Mouse (Mus musculus): ENCODE data around the gene Tlr6.

The Tlr6 gene

DNA sequence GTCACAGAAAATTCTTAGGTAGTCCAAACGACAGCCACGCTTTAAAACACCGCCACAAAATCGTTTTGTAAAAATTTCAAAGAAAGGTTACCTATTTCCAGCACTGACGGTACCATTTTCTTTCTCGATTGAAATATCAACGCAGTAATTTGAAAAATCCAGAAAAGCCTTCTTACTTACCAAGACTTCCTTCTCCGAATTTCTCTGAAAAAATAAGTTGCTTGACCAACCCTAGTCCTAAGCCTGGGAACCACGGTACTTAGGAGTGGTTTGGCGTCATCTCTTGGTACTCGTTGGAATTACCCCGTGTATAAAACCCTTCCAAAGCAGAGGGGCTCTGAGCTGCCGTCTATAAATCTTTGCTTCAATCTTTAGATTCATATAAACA is at the start of gene Tlr6:
Gene Tlr6, minus strand, starts transcription at position 255 of the 388 bp plus-strand sequence.
- DNase-seq (ENCODE audit: low spot score in 2 of 2) = peak in 1 of 2 experiments; percentile 18

DNA sequence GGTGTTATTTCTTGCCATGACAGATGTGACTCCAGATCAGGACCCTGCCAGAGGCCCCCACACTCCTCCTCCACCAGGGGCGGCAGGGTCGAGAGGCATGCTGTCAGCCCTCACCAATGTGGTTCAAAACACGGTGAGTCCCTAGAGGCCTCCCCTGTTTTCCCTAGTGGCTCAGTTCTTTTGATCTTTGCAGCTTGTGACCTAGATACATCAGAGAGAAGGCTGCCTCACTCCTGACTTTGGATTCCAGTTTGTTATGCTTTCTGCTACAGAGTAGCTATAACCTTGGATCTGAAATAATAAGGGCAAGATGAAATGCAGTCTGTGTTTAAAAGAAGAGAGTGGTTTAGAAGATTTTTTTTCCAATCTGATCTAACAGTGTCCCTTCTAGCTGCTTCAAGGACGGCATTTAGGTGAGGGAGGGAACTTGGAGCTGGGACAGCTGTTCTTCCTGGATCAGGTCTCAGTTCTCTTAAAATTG is 46.2 kb upstream of the Tlr6 start:
- DNase-seq (ENCODE audit: low spot score in 2 of 2) = peak in 1 of 2 experiments; percentile 19

DNA sequence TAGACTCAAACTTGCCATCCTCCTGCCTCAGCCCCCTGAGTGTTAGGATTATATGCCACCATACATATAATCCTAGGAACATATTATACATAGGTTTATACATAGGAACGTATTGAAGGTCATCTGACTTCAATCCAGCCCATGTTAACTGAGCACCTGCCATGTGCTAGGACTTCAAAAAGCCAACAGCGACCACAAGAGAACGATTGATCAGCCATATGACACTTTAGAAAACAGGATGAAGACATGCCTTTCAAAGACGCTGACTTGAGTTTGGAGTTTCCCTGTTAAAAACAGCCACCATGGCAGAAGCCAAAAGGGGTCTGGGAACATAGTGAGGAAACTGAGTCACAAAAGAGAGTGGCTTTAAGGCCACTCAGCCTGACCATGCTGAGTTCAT is 45.4 kb upstream of the Tlr6 start:
- DNase-seq (ENCODE audit: low spot score in 2 of 2) = no peak

DNA sequence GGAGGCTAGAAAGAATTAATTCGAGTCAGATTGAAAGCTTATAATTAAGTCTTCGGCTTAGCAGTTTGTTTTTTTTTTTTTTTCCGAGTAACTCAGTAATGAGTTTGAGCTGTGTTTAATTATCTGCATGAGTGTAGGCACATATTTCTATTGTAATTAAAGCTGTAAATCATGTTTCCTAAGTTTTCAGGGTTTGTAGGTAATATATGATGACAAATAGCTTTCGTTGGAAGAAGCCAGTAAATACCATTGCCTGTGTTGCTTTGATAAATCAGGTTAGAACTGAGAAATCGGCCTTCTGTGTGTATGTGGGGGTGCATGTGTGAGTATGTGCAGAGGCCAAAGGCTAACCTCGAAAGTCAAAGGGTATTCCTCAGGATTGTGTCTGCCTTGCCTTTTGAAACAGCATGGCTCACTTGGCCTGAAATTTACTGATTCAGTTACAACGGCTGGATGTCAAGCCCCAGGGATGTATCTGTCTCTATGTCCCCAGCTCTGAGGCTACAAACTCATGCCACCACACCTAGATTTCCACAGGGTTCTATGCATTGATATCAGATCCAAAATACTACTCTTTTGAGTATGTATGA is 44.1 kb upstream of the Tlr6 start:
- no peak for DNase-seq (ENCODE audit: low spot score in 2 of 2)

DNA sequence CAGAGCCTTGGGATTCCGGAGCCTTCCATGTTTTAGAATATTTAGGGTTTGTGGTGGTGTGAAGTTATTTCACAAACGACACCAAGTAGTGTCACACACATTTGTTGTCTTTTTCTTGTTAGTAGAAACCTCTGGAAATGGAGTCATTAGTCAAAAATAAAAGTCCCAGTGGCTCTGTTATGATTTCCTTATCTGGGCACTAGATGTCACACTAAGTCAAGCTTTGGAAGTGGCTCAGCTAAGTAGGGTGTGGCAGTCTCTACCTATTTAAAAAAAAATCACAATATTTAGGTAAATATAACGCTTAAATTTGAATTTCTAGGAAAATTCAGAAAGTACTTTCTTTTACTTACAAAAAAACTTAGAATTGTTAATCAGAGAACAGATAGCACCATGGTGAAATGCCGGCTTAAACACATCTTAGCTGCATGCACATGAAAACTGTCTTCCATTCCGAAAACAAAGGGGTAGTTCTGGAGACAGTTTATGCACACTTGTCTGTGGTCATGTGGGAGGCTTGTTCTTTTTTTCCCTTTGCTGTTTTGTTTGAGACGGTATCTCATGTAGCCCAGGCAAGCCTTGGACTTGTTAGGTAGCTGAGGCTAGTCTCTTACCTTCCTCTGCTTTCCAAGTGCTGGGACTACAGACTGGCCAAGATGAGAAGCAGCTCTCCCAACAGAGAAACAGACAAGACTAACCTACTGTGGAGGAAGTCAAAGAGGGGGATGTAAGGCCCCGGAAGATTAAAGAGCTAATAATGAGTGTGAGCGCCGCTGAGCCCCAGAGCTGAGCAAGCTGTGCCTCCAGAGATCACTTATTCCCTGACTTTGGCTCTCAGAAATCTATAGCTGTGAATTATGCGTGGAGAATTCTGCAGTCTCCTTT is 43.3 kb upstream of the Tlr6 start:
- DNase-seq (ENCODE audit: low spot score in 2 of 2) = no peak

DNA sequence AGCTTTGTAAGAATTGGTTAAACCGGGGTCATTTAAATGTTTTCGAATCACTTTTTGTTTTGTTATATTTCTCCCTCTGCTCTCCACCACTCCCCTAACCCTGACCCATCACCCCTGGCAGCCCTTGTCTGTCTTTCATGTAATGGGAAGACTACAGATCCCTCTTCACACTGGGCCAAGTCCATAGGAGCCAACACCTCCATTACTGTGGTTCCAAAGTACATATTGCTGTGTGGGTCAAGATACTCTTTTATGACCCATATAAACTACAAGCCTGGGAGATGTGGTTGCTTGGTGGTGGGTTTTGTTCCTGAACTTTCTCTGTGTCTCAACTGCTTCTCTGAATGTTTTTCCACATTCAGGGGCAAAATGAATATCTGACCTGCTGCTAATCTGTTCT is 35.5 kb upstream of the Tlr6 start:
- DNase-seq (ENCODE audit: low spot score in 2 of 2) = no peak

DNA sequence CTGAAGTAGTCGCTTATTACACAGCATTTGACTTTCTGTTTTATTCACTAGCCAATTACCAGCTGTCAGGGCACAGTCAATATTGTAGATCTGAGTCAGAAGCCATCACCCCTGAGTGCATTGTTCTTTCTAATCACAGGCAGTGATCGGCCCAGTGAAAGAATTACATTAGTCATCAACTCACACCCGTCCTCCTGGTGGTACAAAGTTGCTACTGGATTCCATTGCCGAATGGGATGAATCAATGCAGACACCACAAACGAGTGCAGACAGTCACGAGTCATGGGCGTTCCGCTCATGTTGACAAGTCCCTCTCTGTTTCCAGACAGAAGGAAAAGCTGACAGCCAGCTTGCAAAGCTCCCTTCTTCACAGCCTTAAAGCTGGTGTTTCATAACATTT is 32.6 kb upstream of the Tlr6 start:
- no peak for DNase-seq (ENCODE audit: low spot score in 2 of 2)

DNA sequence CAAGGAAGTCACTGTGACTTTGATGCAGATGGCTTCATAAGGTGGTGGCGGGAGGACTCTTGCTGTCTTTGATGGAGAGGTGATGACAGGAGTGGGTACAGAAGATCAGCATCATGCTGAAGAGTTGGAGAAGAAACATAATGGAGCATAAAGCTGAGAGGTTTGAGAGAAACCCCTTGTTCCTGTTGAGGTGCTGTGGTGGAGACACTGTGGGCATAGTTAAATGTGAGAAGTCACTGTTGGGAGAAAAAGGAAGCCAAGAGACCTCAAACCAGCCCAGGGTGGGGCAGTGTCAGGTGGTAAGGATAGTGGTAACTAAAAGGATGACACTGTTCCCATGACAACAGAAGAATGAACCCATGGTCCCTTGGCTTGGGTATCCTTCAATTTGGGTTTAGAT is 30.0 kb upstream of the Tlr6 start:
- DNase-seq (ENCODE audit: low spot score in 2 of 2) = no peak

DNA sequence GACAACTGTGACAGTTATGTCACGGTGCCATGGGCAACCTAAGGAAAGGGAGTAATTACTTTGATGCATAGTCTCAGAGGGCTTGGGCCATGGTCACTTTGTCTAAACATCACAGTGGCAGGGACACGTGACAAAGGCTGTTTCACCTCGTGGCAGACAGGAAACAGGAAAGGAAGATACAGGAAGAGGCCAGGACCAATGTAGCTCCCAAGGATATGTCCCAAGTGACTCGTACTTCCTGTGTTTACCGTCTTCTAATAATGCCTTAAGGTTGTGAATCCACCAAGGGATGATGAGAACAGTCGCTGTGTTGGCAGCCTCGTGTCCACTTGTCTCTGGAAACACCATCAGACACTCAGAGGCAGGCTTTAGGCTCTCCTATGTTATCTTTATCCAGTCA is 26.1 kb upstream of the Tlr6 start:
- DNase-seq (ENCODE audit: low spot score in 2 of 2) = no peak

DNA sequence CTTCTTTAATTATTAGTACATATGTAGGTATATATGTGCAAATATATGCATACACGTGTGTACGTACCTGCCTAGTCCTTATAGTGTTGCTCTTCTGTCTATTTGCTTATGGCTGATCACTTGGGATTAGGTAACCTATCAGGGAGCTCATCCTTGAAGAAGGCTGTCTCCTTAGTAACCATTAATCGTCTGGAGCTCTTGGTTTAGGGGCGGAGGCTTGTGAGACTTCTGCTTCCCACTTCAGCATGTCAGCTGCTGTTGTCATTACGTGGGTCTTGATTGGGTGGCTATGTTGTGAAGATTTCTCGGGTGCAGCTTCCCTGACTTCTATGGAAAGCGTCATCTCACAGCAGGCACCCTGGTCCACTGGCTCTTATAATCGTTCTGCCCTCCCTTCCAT is 17.2 kb upstream of the Tlr6 start:
- DNase-seq (ENCODE audit: low spot score in 2 of 2) = no peak

DNA sequence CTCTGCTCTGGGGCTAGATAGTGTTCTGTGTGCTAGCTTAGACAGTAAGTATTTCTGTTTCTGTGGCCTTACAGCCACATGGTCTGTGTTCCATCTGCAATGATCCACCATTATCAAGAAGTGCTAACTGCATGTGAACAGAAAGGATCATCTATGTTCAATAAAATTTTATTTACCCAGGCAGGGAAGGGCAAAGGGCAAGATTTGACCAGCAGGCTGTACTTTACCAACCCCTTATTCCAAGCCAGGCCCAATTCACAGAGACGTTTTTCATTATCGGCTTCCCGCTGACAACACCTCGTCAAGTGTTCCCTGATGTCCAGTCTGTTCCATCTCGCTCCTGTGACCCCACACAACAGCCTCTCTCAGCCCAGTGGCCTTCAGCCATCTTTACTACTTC is 15.2 kb upstream of the Tlr6 start:
- no peak for DNase-seq (ENCODE audit: low spot score in 2 of 2)

DNA sequence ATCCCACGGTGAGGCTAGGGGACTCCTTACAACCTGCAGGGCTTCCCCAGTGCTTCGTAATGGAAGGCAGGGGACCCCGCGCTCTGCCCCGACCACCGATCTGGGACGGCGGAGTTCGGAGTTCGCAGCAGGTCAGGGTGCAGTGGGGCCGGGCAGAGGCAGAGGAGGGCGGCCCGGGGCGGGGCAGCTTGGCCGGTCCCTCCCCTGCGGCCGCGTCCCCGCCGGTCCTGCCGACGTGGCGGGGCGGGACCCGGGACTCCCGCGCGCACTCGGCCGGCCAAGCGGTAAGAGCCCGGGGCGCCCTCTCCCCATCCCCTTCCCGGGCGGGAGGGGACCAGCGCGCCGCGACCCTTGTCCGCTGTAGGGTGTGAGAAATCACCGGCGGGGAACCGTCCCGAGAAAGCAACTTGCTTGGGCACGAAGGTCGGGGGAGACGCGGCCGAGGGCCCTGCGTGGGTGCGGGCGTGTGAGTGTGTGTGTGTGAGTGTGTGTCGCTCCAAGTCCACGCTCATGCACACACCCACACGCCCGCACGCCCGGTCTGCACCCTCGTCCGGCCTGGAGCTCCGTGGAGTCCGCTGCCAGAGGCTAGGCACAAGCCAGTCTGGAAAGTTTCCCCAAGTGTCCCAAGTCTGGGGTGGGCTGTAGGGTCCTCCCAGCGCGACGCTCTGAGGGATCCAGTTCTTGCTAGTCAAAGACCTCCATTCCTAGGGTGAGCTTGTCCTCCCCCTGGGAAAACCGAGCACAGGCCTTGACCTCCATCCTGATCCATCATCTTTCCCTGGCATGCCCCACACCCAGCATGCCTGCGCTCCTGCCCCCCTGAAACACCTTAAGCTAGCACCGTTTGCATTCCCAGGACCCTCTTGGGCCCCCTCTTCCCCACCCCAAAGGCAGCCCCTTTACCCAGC is 10.2 kb upstream of the Tlr6 start, which contains the start of gene Fam114a1:
Gene Fam114a1, plus strand, starts transcription at position 211 of the 911 bp plus-strand sequence.
- peak in 1 of 2 experiments; percentile 39 for DNase-seq (ENCODE audit: low spot score in 2 of 2)

DNA sequence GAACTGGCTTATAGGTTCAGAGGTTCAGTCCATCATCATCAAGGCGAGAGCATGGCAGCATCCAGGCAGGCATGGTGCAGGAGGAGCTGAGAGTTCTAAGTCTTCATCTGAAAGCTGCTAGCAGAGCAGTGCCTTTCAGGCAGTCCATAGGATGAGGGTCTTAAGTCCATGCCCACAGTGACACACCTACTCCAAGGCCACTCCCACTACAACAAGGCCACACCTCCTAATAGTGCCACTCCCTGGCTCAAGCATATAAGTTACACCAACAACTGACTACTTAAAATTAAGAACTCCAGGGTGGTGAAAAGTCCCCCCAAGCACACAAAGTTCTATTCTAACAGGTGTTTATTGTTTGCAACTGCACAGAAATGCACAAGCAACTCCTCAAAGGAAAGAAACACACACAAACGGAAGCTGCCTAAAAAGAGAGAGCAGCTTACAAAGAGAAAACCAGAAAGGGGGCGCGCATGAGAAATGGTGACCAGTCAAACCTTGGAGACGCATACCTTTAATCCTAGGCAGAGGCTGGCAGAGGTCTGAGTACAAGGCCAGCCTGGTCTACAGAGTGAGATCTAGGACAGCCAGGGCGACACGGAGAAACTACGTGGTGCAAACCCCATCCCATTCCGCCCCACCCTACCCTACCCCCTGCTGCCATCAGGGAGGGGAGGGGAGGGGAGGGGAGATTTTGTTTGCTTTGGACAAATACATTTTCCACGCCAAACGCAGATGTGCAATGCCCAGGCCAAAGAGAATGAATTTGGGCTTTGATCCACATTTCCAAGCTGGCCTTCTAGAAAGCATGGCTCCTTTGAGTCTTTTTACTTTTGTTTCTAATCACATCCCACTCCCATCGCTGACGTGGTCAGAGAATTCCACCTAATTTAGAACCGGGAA is 9.3 kb upstream of the Tlr6 start:
- DNase-seq (ENCODE audit: low spot score in 2 of 2) = no peak

DNA sequence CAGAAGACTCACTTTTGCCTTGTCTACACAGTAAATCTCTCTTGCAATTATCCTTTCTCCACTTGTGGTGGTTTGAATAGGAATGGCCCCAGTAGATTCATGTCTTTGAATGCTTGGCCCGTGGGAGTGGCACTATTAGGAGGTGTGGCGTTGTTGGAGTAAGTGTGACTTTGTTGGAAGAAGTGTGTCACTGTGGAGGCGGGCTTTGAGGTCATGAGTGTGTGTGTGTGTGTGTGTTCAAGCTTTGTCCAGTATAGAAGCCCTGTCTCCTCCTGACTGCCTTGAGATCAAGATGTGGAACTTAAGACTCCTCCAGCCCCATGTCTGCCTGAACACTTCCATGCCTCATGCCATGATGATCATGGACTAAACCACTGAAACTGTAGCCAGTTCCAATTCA is 3.8 kb upstream of the Tlr6 start:
- DNase-seq (ENCODE audit: low spot score in 2 of 2) = no peak

DNA sequence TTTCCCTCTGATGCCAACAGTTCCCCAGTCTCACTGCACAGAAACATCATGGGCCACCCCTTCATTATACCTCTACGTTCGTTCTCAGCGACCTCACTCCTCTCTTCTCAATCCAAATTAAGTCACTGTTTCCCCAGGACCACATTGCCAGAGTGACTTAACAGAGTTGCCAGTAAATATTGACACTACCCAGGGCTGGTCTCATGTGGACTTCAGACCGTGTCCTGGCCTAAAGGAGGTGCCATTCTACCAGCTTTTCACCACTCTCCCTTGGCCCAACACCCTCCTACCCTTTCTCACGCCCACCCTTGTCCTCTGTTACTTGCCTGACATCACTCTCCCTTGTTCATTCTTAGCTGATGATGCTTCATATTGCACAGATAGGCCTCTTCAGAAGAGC is 3.4 kb upstream of the Tlr6 start:
- no peak for DNase-seq (ENCODE audit: low spot score in 2 of 2)

DNA sequence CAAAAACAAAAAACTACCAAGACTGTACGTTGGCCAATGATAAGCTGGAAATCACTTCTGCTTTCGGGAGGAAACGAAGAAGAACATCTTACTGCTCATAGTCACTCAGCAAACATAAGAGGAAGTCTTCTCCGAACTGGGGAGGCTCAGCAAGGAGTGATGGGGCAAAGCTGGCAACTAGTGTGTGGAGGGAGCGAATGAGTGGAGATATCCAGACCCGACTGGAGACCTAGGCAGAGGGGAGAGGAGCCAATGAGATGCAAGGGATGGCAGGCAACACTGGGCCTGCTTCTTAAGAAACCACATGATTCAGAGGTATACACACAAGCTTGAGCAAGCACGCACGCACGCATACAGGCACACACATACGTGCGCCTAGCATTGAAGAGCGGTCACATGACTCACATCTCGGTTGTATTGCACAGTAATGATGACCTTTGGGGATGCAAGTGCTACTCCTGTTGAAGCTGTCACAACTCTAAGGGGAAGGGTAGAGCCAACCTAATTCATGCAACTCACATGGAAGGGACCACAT is 1.0 kb upstream of the Tlr6 start:
- DNase-seq (ENCODE audit: low spot score in 2 of 2) = no peak

DNA sequence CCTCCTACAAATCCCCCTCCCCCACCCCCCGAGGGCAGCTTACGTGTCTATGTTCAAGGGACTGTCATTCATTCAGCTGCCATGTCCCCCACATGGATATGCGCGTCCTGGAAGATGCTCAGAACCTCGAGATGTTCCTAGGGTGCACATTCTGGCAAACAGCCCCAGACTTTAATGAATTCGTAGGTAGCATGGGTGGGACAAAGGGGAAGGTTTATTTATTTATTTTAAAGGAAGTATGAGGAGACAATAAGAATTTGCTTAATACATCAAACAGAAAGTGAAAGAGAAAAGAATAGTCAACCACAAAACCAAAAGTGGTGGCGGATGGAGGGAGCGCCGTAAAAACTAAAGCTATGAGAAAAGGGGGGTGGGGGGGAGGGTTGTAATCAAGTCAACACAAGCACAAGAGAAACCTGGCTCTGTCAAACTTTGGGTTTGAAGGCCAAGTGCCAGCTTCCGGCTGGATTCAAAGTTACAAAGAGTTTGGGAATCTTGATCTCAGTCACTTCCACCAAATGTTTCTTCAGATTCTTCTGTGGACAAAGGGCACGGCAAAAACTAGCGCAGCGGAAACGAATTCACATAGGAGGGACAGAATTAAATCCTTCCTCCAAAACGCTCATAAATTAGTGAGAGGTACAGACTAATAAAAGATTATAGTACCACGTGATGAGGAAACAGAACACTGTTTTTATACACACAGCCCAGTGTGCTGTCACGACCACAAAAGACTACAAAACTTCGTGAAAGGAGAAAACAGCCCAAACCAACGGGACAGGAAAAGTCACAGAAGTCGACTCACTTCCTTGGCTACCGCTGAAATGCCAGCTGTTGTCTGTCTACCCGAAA is 680 bp downstream of the Tlr6 start:
- DNase-seq (ENCODE audit: low spot score in 2 of 2) = no peak

DNA sequence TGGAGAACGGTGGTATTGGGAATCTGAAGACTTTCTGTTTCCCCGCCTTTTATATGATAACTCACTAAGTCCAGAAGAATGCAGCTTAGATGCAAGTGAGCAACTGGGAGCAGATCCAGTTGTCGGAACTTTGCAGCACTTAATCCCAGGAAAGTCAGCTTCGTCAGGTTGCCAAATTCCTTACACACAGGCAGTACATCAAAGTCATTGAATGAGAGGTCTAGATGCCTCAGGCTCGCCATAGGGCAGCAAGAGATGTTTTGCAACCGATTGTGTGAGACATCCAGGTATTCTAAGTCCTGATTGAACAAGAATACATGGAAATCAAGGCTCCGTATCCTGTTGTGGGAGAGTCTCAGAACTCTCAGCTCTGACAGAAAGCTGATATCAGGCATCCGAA is 5.0 kb downstream of the Tlr6 start:
- DNase-seq (ENCODE audit: low spot score in 2 of 2) = no peak

DNA sequence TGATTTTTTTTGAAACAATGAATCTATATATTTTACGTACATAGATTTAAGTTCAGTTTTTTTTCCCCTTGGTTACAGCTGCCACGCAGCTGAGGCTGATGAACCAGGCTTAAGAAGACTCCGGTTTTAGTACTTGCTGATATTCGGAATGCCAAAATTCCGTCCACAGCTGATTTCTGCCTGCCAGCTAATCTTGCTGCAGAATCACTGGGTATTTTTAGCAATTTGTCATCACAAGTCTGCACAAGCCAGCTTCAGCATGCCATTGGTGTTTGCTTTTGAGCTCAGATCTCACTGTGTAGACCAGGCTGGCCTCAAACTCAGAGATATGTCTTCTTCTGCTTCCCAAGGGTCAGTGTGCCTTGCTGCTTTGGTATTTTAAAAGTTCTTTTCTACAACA is 8.4 kb downstream of the Tlr6 start:
- DNase-seq (ENCODE audit: low spot score in 2 of 2) = no peak

DNA sequence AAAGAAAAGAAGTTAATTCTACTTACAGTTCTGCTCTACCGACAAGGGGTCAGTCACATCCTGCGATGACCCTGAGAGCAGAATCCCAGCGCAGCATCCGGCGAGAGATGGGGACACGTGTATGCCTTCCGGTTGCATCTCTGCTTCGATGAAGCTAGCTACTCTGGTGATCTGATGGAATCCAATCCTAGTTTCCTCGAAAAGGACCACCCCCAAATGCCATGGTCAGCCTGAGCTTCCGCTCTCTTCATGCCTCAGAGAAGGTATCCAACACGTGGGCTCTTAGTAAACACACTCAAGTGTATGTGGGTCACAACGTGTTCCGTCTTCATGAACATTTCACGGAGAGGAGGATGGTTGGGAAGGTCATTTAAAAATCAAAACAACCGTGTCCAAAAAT is 27.1 kb downstream of the Tlr6 start:
- DNase-seq (ENCODE audit: low spot score in 2 of 2) = no peak

Data from frontal cortex, postnatal 10 days (tissue).